Mouse (Mus musculus) MEL (cell line): Measurements from ENCODE around the gene Nr6a1. TPM values are rescaled to one million over a fixed set of nuclear protein-coding genes. Genes with fewer than 3 reads are reported as not detected.

Experiments used
- DNase-seq: peaks from one replicate; pipeline ENCODE4 v3.0.0; 2011; ENCODE audit warnings: low read depth, low spot score
- H3K27ac ChIP-seq: 2 replicates; pipeline ENCODE4 v1.5.1; 2012; ENCODE audit warnings: low read depth, mild to moderate bottlenecking, control low read depth, low read length, moderate library complexity; ENCODE audit not compliant: control insufficient read depth
- H3K27me3 ChIP-seq, 2 experiments: fragments of 150-350 bp in 1 of 2; sonication (generic) in 1 of 2; 2 replicates each; pipeline ENCODE4 v1.6.1; 2012; ENCODE audit warnings: low read length in 2 of 2, mild to moderate bottlenecking in 2 of 2, improper control_type of control experiment in 1 of 2, moderate library complexity in 1 of 2; ENCODE audit not compliant: insufficient read depth in 2 of 2, control insufficient read depth in 1 of 2
- H3K36me3 ChIP-seq, 2 experiments: 2 replicates each; pipeline ENCODE4 v1.6.1; 2012 to 2014; ENCODE audit warnings: low read length in 2 of 2, improper control_type of control experiment in 1 of 2, inconsistent platforms in 1 of 2, mild to moderate bottlenecking in 1 of 2; ENCODE audit not compliant: insufficient read depth in 2 of 2, control insufficient read depth in 1 of 2
- H3K4me1 ChIP-seq, 2 experiments: fragments of 150-350 bp in 1 of 2; sonication (generic) in 1 of 2; 2 replicates each; pipeline ENCODE4 v1.6.1; 2012; ENCODE audit warnings: low read length in 2 of 2, improper control_type of control experiment in 1 of 2, mild to moderate bottlenecking in 1 of 2; ENCODE audit not compliant: insufficient read depth in 2 of 2, control insufficient read depth in 1 of 2
- H3K4me3 ChIP-seq, 2 experiments: fragments of 150-350 bp in 1 of 2; sonication (generic) in 1 of 2; 2 replicates each; pipeline ENCODE4 v1.5.1; 2012; ENCODE audit warnings: low read depth in 2 of 2, low read length in 2 of 2, mild to moderate bottlenecking in 2 of 2, moderate library complexity in 2 of 2, control low read depth in 1 of 2, improper control_type of control experiment in 1 of 2; ENCODE audit not compliant: control insufficient read depth in 1 of 2, insufficient read depth in 1 of 2
- H3K79me2 ChIP-seq: 2 replicates; pipeline ENCODE4 v1.6.1; 2012; ENCODE audit warnings: mild to moderate bottlenecking, low read length, moderate library complexity; ENCODE audit not compliant: control insufficient read depth, poor library complexity, insufficient read depth
- H3K9ac ChIP-seq: 2 replicates; pipeline ENCODE4 v1.6.1; 2012; ENCODE audit warnings: low read depth, mild to moderate bottlenecking, control low read depth, low read length, moderate library complexity; ENCODE audit not compliant: control insufficient read depth, poor library complexity, severe bottlenecking
- H3K9me3 ChIP-seq: fragments of 150-350 bp; sonication (generic); replicated peaks from 2 replicates; pipeline ENCODE4 v1.6.1; 2012; ENCODE audit warnings: mild to moderate bottlenecking, low read length, improper control_type of control experiment, moderate library complexity; ENCODE audit not compliant: insufficient read depth
- CHD2 ChIP-seq: IDR thresholded peaks from 2 replicates; pipeline ENCODE4 v1.6.1; 2011; ENCODE audit warnings: low read length, improper control_type of control experiment
- CTCF ChIP-seq, 3 experiments: IDR thresholded peaks in 2 of 3; conservative IDR thresholded peaks in 1 of 3; 2 replicates each; pipeline ENCODE4 v1.5.1; 2011 to 2012; ENCODE audit warnings: low read length in 3 of 3, low read depth in 2 of 3, mild to moderate bottlenecking in 2 of 3, improper control_type of control experiment in 1 of 3, inconsistent platforms in 1 of 3, mixed read lengths in 1 of 3, moderate library complexity in 1 of 3; ENCODE audit not compliant: control insufficient read depth in 1 of 3, insufficient read depth in 1 of 3, poor library complexity in 1 of 3, severe bottlenecking in 1 of 3
- EP300 ChIP-seq, 2 experiments: IDR thresholded peaks; 2 replicates each; pipeline ENCODE4 v1.6.1; 2011; ENCODE audit warnings: improper control_type of control experiment in 2 of 2, low read length in 2 of 2, low read depth in 1 of 2, mild to moderate bottlenecking in 1 of 2
- ETS1 ChIP-seq: IDR thresholded peaks from 2 replicates; pipeline ENCODE4 v1.6.1; 2012; ENCODE audit warnings: low read depth, mild to moderate bottlenecking, inconsistent platforms, low read length, improper control_type of control experiment, moderate library complexity
- GABPA ChIP-seq: IDR thresholded peaks from 2 replicates; pipeline ENCODE4 v1.6.1; 2012; ENCODE audit warnings: low read depth, mild to moderate bottlenecking, inconsistent platforms, low read length, improper control_type of control experiment, moderate library complexity
- GATA1 ChIP-seq: IDR thresholded peaks from 2 replicates; pipeline ENCODE4 v1.6.1; 2011; ENCODE audit warnings: low read depth, low read length, improper control_type of control experiment
- HCFC1 ChIP-seq: IDR thresholded peaks from 2 replicates; pipeline ENCODE4 v1.6.1; 2012; ENCODE audit warnings: low read depth, mild to moderate bottlenecking, inconsistent platforms, low read length, improper control_type of control experiment, moderate library complexity
- JUND ChIP-seq: IDR thresholded peaks from 2 replicates; pipeline ENCODE4 v1.6.1; 2011; ENCODE audit warnings: low read depth, mild to moderate bottlenecking, improper control_type of control experiment, low read length
- KAT2A ChIP-seq: conservative IDR thresholded peaks from 2 replicates; pipeline ENCODE4 v1.6.1; 2012; ENCODE audit warnings: low read depth, low read length, improper control_type of control experiment, inconsistent platforms
- MAX ChIP-seq: IDR thresholded peaks from 2 replicates; pipeline ENCODE4 v1.6.1; 2011; ENCODE audit warnings: low read length, improper control_type of control experiment
- MXI1 ChIP-seq: IDR thresholded peaks from 2 replicates; pipeline ENCODE4 v1.6.1; 2011; ENCODE audit warnings: mild to moderate bottlenecking, low read depth, low read length, improper control_type of control experiment
- MYC ChIP-seq: IDR thresholded peaks from 2 replicates; pipeline ENCODE4 v1.6.1; 2011; ENCODE audit warnings: low read depth, mild to moderate bottlenecking, low read length, improper control_type of control experiment, moderate library complexity
- NELFE ChIP-seq: IDR thresholded peaks from 2 replicates; pipeline ENCODE4 v1.6.1; 2011; ENCODE audit warnings: low read depth, low read length, improper control_type of control experiment
- NRF1 ChIP-seq: IDR thresholded peaks from 2 replicates; pipeline ENCODE4 v1.6.1; 2014; ENCODE audit warnings: low read depth, mild to moderate bottlenecking, inconsistent platforms, low read length, improper control_type of control experiment, moderate library complexity; ENCODE audit not compliant: poor library complexity, insufficient read depth, severe bottlenecking
- POLR2A ChIP-seq, 2 experiments: IDR thresholded peaks; 2 replicates each; pipeline ENCODE4 v1.6.1; 2011 to 2012; ENCODE audit warnings: low read length in 2 of 2, mild to moderate bottlenecking in 2 of 2, control low read depth in 1 of 2, improper control_type of control experiment in 1 of 2, low read depth in 1 of 2, moderate library complexity in 1 of 2; ENCODE audit not compliant: control insufficient read depth in 1 of 2, insufficient read depth in 1 of 2, poor library complexity in 1 of 2
- POLR2AphosphoS2 ChIP-seq: IDR thresholded peaks from 2 replicates; pipeline ENCODE4 v1.6.1; 2011; ENCODE audit warnings: low read length, improper control_type of control experiment
- POLR2AphosphoS5 ChIP-seq: IDR thresholded peaks from 2 replicates; pipeline ENCODE4 v1.6.1; 2012; ENCODE audit warnings: low read depth, borderline replicate concordance, mild to moderate bottlenecking, inconsistent platforms, low read length, moderate library complexity, mixed read lengths
- RAD21 ChIP-seq: IDR thresholded peaks from 2 replicates; pipeline ENCODE4 v1.6.1; 2011; ENCODE audit warnings: mild to moderate bottlenecking, low read depth, low read length, improper control_type of control experiment
- RCOR1 ChIP-seq: IDR thresholded peaks from 2 replicates; pipeline ENCODE4 v1.6.1; 2012; ENCODE audit warnings: low read depth, mild to moderate bottlenecking, inconsistent platforms, low read length, improper control_type of control experiment
- SIN3A ChIP-seq: IDR thresholded peaks from 2 replicates; pipeline ENCODE4 v1.6.1; 2012; ENCODE audit warnings: low read length, improper control_type of control experiment, inconsistent platforms
- SMC3 ChIP-seq: IDR thresholded peaks from 2 replicates; pipeline ENCODE4 v1.6.1; 2011; ENCODE audit warnings: low read depth, low read length, improper control_type of control experiment
- TBP ChIP-seq: IDR thresholded peaks from 2 replicates; pipeline ENCODE4 v1.8.0; 2011; ENCODE audit warnings: low read depth, low read length, improper control_type of control experiment
- TCF12 ChIP-seq: IDR thresholded peaks from 2 replicates; pipeline ENCODE4 v1.6.1; 2014; ENCODE audit warnings: low read depth, mild to moderate bottlenecking, inconsistent platforms, low read length, improper control_type of control experiment, moderate library complexity
- USF1 ChIP-seq: IDR thresholded peaks from 2 replicates; pipeline ENCODE4 v1.6.1; 2014; ENCODE audit warnings: low read depth, mild to moderate bottlenecking, inconsistent platforms, low read length, improper control_type of control experiment, moderate library complexity
- USF2 ChIP-seq, 2 experiments: IDR thresholded peaks; 2 replicates each; pipeline ENCODE4 v1.6.1; 2011 to 2012; ENCODE audit warnings: improper control_type of control experiment in 2 of 2, low read length in 2 of 2, borderline replicate concordance in 1 of 2, inconsistent platforms in 1 of 2, low read depth in 1 of 2, mild to moderate bottlenecking in 1 of 2; ENCODE audit not compliant: insufficient read depth in 1 of 2
- ZC3H11A ChIP-seq: IDR thresholded peaks from 2 replicates; pipeline ENCODE4 v1.6.1; 2012; ENCODE audit warnings: low read depth, mild to moderate bottlenecking, inconsistent platforms, low read length, improper control_type of control experiment
- ZMIZ1 ChIP-seq: IDR thresholded peaks from 2 replicates; pipeline ENCODE4 v1.6.1; 2012; ENCODE audit warnings: low read depth, mild to moderate bottlenecking, inconsistent platforms, low read length, improper control_type of control experiment, moderate library complexity
- polyA plus RNA-seq, 2 experiments: library from polyadenylated mRNA; stranded (reverse) in 1 of 2; unstranded in 1 of 2; fragments of >175 nt in 1 of 2; fragments of >200 nt in 1 of 2; gene quantifications; 2 replicates each; pipeline versions ENCODE4 v1.2.1 to v1.2.4; 2012; ENCODE audit warnings: low replicate concordance in 2 of 2, low read depth in 1 of 2; ENCODE audit not compliant: insufficient read length in 2 of 2, insufficient read depth in 1 of 2, missing spikeins in 1 of 2
- total RNA-seq: library from RNA; depleted of rRNA; stranded (reverse); fragments of 300-350 nt; gene quantifications from 2 replicates; pipeline ENCODE4 v1.2.3, GENCODE M21; 2012

Nr6a1 gene
- total and polyA plus RNA-seq, 3 experiments: 5.0 to 22.8 (median 10.2) TPM

DNA sequence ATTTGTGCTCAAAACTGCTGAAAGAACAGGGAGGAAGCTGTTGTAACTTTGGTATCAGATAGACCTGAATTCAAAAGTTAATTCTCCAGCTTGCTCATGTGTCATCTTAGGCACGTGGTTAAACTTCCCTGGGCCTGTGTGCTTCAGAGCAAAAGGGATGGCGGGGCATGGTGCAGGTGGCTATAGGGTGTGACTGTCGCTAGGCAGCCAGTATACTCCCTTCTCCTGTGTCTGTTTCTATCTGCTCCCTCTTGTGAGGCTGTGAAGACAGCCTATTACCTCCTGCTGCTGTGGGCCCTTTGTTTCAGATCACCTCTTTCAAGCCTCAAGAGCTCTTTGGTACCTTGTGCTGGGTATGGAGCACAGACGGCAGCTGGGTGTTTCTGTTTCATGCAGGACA lies 205.4 kb downstream of the Nr6a1 start:
- Histone ChIP-seq H3K36me3 (peaks cover 0 to 12% of the 10 kb centered on the region in 2 experiments; a peak in 2 of 4 replicates), H3K27ac (no peak overlapping the region), H3K4me1 (peaks cover 6 to 18% of the 10 kb centered on the region in 2 experiments), H3K27me3 (no peaks in the 10 kb centered on the region), H3K9me3 (no peaks in the 10 kb centered on the region), H3K79me2 (no peaks in the 10 kb centered on the region), H3K4me3 (no peak overlapping the region), H3K9ac (no peak overlapping the region)
- TF ChIP-seq JUND: no peak
- TF ChIP-seq USF1: peak; percentile 65
- peak; percentile 68 for TF ChIP-seq MAX
- TF ChIP-seq ZC3H11A: no peak
- TF ChIP-seq POLR2AphosphoS2: no peak
- TF ChIP-seq CTCF (IDR thresholded peaks at IDR 0.05 in 2 of 3, conservative IDR thresholded peaks at IDR 0.05 in 1 of 3; ENCODE audit: control insufficient read depth in 1 of 3, insufficient read depth in 1 of 3, low read depth in 2 of 3, low read length in 3 of 3, poor library complexity in 1 of 3, severe bottlenecking in 1 of 3): no peak
- TF ChIP-seq RAD21: no peak
- no peak for TF ChIP-seq GABPA
- no peak for TF ChIP-seq POLR2AphosphoS5
- no peak for TF ChIP-seq NELFE
- peak; percentile 39; the same call in 1 of the 2 replicates for TF ChIP-seq MXI1
- TF ChIP-seq SMC3: no peak
- TF ChIP-seq MYC: 0 out of 2 replicates have a peak, but pooled peaks have one; percentile 29
- no peak for TF ChIP-seq NRF1
- no peak for TF ChIP-seq HCFC1
- 0 out of 4 replicates have a peak, but pooled peaks of 1 of the 2 experiments have one; percentile 17 for TF ChIP-seq USF2 (IDR thresholded peaks at IDR 0.05; ENCODE audit: borderline replicate concordance in 1 of 2, insufficient read depth in 1 of 2, low read depth in 1 of 2, low read length in 2 of 2)
- no peak for TF ChIP-seq SIN3A
- TF ChIP-seq POLR2A (IDR thresholded peaks at IDR 0.05; ENCODE audit: control insufficient read depth in 1 of 2, insufficient read depth in 1 of 2, low read depth in 1 of 2, low read length in 2 of 2, poor library complexity in 1 of 2): no peak
- no peak for TF ChIP-seq ZMIZ1
- peak; percentile 32 for DNase-seq

DNA sequence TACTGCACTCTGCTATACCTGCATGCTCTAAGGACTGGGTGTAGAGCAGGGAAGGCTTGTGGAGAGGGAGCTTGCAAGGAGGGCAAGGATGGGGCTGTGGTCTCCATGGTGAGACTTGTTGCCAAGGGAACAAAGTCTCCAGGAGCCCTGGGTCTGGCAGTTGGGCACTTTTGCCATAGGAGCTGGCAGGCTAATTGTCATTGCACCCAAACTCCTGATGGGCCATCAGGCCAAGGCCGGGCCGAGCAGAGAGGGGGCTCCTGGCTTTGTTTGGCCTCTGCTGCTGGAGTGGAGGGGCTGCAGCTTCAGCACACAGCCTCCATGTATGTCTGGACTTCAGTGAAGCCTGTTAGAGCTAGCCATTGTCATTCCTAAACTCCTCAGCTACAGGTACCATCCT lies 206.8 kb downstream of the Nr6a1 start:
- Histone ChIP-seq H3K9me3 (no peaks in the 10 kb centered on the region), H3K27ac (no peak overlapping the region)
- TF ChIP-seq GATA1 (no peak), KAT2A (no peak), NRF1 (no peak), RCOR1 (no peak), TCF12 (no peak), ZC3H11A (no peak), MYC (no peak), HCFC1 (no peak), EP300 (IDR thresholded peaks at IDR 0.05; ENCODE audit: low read depth in 1 of 2, low read length in 2 of 2) (no peak), TBP (no peak), POLR2AphosphoS5 (no peak), ETS1 (no peak), CHD2 (no peak)
- TF ChIP-seq, all 39 proteins: peak for 0
- H3K27me3 ChIP-seq: no peaks in the 10 kb centered on the region
- H3K4me1 ChIP-seq: peaks cover 6 to 18% of the 10 kb centered on the region in 2 experiments
- no peak for DNase-seq
- H3K36me3 ChIP-seq: peaks cover 0 to 12% of the 10 kb centered on the region in 2 experiments; a peak in 2 of 4 replicates
- no peak overlapping the region for H3K4me3 ChIP-seq
- no peak overlapping the region for H3K9ac ChIP-seq
- no peaks in the 10 kb centered on the region for H3K79me2 ChIP-seq
